Mouse (Mus musculus) bone marrow macrophage, adult 2 months (primary cell): ENCODE data around the gene Rps23. TPM values are rescaled to one million over a fixed set of nuclear protein-coding genes. Genes with fewer than 3 reads are reported as not detected.

Experiments used
- H3K27ac ChIP-seq: 2 replicates; pipeline ENCODE4 v1.5.1; 2012; ENCODE audit warnings: low read depth, low read length; ENCODE audit not compliant: insufficient read depth
- H3K4me1 ChIP-seq: 2 replicates; pipeline ENCODE4 v1.6.1; 2012; ENCODE audit warnings: low read length; ENCODE audit not compliant: control insufficient read depth, insufficient read depth
- H3K4me3 ChIP-seq: 2 replicates; pipeline ENCODE4 v1.5.1; 2012; ENCODE audit warnings: mild to moderate bottlenecking, low read length, moderate library complexity; ENCODE audit not compliant: insufficient read depth
- CTCF ChIP-seq: IDR thresholded peaks from 2 replicates; pipeline ENCODE4 v1.5.1; 2012; ENCODE audit warnings: low read depth, mild to moderate bottlenecking, low read length, moderate library complexity
- POLR2A ChIP-seq: IDR thresholded peaks from 2 replicates; pipeline ENCODE4 v1.6.1; 2012; ENCODE audit warnings: mild to moderate bottlenecking, low read depth, low read length, borderline replicate concordance
- polyA plus RNA-seq: library from polyadenylated mRNA; stranded (reverse); fragments of >200 nt; gene quantifications from 2 replicates; pipeline ENCODE4 v1.2.4, GENCODE M21; 2012; ENCODE audit not compliant: missing spikeins, insufficient read depth, insufficient read length

The Rps23 gene
- polyA plus RNA-seq, 1 experiment = 640 TPM

DNA sequence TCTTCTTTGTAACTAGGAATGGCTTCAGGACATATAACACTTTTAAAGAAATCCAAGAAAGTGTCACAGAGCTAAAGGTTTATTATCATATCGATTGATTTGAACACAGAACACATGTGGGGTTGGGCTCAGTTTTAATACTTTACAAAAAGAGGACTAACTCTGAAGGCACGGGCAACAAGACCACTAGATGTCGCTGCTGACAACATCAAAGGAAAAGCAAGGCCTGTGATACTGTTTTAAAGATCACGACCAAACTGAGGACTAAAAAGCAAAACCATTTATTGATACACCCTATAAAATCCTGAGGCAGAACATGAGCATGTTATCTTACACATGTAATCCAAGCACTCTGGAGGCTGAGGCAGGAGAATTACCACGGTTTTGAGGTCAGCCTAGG, 7.1 kb downstream of the Rps23 start:
- Histone ChIP-seq H3K4me3 (no peak overlapping the region), H3K27ac (no peak overlapping the region), H3K4me1 (0 out of 2 replicates have a peak, but pooled peaks cover 2% of the 10 kb centered on the region)
- TF ChIP-seq POLR2A (no peak), CTCF (no peak)

DNA sequence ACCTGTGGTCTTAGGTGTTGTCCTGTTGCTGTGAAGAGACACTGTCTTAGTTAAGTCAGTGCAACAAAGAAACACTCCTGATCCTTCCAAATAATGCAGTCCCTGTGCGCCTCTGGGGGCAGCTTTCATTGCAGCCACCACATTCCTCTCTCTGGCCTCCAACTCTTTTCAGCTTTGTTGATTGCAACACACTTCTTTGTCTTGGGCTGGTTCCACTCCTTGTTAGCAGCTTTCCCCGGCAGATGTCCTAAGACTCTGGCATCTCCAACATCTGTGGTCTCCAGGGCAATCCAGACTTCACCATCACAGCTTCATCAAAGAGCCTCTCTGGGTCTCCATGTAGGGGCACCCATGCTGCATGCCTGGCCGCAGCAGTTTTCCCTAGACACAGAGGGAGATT, 10.5 kb downstream of the Rps23 start:
- H3K27ac ChIP-seq = no peak overlapping the region
- no peak overlapping the region for H3K4me3 ChIP-seq
- no peak for TF ChIP-seq CTCF
- no peak for TF ChIP-seq POLR2A
- H3K4me1 ChIP-seq = no peaks in the 10 kb centered on the region

DNA sequence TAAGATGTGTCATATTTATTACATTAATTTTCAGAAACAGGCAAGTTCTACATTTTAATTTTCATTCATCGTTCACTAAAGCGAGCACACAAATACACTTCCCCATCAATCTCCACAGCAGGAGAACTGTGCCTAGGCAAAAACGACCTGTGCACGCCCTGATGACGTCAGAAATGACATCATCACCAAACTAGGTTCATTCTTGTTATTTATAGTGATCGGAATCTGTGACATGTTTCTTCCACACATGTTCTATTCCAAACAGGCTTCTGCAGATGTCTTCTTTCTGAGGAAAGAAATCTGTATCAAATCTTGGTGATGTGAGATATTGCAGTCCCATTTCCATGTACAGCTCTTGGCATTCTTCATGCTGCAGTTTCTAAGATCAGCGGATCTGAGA, 13.1 kb downstream of the Rps23 start:
- H3K4me3 ChIP-seq = no peak overlapping the region
- no peaks in the 10 kb centered on the region for H3K4me1 ChIP-seq

DNA sequence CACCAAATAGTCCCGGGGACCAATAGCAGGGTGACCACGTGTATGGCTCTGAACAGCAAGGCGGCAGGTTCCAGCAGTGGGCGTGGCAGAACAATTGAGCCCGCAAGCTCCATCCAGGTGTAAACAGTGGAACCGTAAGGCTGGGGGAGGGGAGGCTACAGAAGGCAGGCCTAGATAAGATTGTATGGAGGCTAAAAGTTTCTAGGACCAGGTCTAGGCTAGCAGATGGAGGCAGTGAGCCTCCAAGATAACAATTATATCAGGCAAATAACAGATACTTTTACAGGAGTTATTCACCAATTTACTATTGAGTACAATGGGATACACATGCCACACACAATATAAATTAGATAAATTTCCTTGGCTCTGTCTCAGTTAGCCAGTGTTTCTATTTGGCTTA, 16.4 kb downstream of the Rps23 start:
- Histone ChIP-seq H3K4me3 (no peak overlapping the region), H3K27ac (no peak overlapping the region), H3K4me1 (no peaks in the 10 kb centered on the region)
- TF ChIP-seq CTCF = no peak
- TF ChIP-seq POLR2A = no peak

More for the DNA sequence above, 13.1 kb downstream of the Rps23 start:
- TF ChIP-seq POLR2A (no peak), CTCF (no peak)
- no peak overlapping the region for H3K27ac ChIP-seq

DNA sequence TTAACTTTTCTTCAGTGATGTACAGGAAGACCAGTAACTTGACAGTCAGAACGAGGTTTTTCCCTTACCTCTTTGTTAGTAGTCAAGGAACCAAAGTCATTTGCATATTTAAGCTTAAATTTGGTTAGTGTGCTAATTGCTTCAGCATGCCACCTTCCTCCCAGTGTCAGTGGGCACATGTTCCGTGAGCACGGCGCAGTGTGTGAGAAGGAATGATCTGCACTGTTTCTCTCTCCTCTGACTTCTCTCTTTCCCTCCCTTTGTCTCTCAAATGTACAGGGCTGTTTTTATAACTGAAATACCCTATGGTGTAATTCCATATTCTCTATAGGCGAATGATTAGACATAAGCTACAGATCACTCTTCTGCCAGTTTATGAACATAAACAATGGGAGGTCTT, 16.8 kb downstream of the Rps23 start:
- no peak for TF ChIP-seq CTCF
- no peak for TF ChIP-seq POLR2A
- Histone ChIP-seq H3K27ac (no peak overlapping the region), H3K4me3 (no peak overlapping the region), H3K4me1 (no peaks in the 10 kb centered on the region)

DNA sequence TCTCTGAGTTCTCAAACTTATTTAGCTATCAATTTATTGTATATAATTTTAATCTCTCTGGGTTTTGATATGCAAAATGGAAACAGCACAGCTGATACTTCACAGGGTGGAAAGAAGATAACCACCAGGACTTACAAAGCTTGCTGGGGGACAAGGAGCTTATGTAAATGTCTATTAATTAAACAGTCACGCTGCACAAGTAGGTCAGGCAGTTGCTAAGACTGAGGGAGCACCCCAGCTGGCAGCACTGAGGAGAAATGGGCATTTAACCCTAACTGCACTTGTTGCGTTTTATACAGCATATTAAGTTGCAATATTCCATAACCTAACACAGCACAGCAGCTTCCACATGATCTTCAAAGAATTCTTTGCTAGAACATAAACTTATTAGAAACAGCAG, 36.1 kb downstream of the Rps23 start:
- Histone ChIP-seq H3K4me1 (no peaks in the 10 kb centered on the region), H3K27ac (no peak overlapping the region), H3K4me3 (no peak overlapping the region)
- TF ChIP-seq POLR2A (no peak), CTCF (no peak)

DNA sequence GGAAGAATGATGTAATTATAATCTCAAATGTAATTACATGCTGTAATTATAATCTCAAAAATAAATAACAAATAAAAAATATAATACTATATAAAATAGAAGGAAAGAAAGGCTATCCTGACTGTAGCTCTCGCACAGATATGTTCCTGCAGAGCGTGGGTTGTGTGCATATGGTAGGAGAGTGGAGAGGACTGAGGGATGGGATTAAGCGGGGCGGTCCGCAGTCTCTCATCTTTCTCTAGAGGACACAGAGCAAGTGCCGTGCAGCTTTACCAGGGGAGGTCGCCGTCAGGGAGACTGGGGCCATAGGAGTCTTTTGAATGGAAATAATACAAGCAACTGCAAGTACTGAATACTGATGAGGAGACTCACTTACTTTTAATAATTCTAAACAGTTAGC, 37.8 kb downstream of the Rps23 start:
- TF ChIP-seq CTCF (no peak), POLR2A (no peak)
- no peak overlapping the region for H3K4me3 ChIP-seq
- no peak overlapping the region for H3K27ac ChIP-seq
- H3K4me1 ChIP-seq = no peaks in the 10 kb centered on the region

DNA sequence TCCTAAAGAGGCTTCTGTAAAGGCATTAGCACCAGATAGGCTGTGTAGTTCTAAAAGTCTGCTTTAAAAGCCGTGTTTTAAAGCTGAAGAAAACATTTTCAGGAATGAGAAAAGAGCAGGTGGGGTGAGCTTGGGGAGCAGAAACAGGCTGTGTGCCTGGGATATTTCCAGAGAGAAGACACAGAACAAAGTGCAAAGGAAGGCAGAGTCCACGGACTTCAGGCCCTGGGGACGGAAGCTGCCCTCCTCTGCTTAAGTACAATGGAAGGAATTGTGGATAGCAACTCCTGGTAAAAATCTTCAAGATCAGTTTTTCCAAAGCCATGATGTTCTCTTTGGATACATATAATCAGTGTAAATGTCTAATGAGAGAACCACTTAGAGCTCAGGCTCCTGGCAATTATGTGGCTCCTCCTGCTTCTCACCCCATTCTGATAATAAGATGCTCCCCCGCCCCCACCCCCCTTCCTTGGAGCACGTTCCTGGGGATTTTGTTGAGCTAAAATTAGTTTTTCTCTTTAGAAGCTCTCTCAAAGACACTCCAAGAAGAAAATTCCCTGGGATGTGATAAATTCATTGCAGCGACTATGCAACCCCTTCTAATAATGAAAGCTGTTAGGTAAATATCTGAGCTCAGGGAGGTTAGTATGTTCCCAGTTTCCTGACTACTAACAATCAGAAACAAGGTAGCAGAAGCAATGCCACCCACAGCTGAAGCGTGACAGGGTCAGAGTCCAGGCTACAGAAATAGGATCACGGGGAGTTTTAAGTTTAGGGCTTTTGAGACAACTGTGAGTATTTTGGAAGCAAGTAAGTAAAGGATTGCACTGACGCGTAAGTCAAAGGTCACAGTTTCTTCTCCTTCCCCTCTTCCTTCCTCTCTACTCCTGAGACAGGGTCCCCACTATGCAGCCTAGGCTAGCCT, 40.3 kb downstream of the Rps23 start:
- TF ChIP-seq POLR2A (no peak), CTCF (no peak)
- no peaks in the 10 kb centered on the region for H3K4me1 ChIP-seq
- H3K4me3 ChIP-seq = no peak overlapping the region
- no peak overlapping the region for H3K27ac ChIP-seq

DNA sequence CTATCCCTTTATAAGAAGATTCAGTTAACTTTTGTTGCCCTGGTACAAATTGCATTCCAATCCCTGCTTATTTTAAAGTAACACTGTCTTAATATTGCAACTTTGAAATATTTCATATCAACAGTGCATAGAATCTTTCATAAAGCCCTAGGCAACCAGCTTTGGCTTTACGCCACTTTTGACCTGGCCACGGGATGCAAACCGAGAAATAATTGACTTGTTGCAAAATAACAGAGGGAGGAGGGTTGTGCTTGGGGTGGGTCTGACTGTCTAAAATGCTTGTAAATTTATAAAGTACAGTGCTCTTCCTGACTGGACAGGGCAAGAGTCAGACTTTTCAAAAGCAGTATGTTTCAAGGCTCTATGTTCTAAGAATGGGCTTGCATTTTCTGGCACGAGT, 41.8 kb downstream of the Rps23 start:
- TF ChIP-seq POLR2A (no peak), CTCF (no peak)
- no peak overlapping the region for H3K4me3 ChIP-seq
- no peak overlapping the region for H3K27ac ChIP-seq
- no peaks in the 10 kb centered on the region for H3K4me1 ChIP-seq

DNA sequence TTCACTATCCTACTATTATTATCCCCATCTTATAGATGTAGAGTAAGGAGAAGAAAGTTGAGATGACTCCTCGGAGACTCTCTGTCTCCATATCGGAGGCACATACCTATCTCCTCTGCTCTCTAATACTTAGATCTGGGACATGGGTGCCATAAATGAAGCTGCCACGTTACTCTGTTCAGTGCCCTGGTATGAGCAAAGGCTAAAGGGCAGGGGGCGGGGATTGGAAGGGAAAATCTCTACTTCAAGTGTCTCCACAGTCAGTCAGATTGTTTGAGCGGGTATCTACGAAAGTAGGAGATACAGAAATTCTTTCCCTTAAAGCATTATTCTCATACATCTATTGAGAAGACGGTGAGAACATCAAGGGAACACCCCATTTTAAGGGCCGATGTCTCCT, 43.2 kb downstream of the Rps23 start:
- no peak overlapping the region for H3K4me3 ChIP-seq
- H3K4me1 ChIP-seq = no peaks in the 10 kb centered on the region
- no peak for TF ChIP-seq CTCF
- no peak for TF ChIP-seq POLR2A
- no peak overlapping the region for H3K27ac ChIP-seq
